Mouse (Mus musculus): ENCODE measurements around the gene 1810013L24Rik.
A peak's percentile ranks its signal among the peaks of the same experiment; 100 is the strongest.

The 1810013L24Rik gene

DNA sequence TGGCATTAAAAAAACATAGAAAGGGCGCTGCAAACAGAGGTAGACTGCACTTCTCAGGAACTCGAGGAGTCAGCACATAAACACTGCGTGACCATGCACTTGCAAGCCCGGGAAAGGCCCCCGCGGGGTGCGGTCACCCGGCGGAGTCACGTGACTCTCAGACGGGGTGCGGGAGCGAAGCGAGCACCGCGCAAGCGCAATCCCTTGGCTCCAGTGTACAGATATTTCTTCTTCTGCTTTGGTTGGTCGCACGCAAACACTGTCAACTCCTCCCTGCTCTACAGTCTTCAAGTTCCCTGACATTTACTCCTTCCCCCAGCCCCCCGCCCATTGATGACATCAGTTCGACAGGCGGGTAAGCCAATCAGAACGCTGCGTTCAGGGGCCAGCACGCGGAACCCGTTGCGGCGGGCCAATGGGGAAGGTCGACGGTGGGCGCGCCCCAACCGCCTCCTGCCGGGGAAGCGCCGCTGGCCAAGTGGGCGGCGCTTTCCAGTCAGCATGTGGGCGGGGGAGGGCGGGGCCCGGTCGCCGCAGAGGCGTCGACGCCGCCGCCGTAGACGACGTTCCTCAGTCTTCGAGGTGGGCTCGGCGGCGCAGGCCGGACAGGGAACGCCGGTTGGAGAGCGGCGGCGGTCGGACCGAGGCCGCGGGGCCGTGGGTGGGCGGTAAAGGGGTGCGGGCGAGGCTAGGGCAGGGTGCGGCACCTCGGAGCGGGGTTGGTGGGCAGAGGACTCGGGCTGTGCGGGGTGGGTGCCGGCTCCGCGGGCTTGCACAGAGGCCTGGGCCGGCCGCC lies at the start of gene 1810013L24Rik:
TSS of gene 1810013L24Rik (plus strand) at position 537 of the 796 bp plus-strand sequence.
- peak; percentile 98 for DNase-seq

DNA sequence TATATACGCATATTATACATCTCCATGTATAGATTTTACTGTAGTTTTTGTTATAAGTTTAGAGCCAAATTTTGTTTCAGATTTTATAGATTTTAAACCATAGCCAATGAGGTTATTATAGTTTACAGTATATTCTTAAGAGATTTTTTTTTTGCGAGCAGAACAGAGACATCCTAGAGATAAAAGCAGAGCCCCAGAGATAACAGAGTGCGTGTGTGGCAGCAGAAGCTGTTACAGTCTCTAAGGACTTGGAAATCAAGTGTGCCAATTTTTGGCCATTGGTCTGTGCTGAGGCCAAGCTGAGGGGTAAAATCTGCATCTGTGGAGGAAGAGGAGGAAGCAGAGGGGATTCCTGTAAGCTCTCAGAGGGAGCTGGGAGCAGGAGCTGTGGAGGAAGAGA lies 49.7 kb upstream of the 1810013L24Rik start:
- DNase-seq: no peak

DNA sequence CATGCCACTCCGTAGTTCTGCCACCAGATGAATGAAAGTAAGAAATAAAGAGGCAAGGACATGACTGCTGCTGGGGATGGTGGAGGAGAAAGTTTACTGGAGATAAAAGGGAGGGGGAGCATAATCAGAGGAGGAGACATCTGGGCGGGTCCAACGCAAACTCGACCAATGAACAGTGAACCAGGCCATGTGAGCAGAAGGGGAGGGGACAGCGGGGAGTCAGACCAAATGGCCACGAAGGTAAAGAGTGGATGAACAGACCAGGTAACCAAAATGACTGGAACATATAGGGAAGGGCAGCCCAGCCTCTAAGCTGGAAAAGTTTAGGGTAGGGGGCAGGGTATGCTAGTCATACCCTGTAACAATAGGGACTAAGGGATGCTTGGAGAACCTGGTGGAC lies 48.7 kb upstream of the 1810013L24Rik start:
- DNase-seq: no peak

DNA sequence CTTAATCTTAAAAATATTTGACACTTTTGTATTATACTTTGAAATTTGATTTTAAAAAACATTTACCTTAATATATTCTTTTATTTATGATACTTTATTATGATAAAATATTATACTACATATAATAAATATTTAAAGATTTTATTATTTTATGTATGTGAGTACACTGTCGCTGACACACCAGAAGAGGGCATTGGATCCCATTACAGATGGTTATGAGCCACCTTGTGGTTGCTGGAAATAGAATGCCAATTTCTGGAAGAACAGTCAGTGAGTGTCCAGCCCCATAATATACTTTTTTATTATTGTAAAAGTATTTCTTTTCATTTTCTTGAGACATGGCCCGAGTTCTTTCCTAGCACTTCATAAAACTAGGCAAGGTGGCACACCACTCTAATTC lies 48.2 kb upstream of the 1810013L24Rik start:
- DNase-seq: no peak

DNA sequence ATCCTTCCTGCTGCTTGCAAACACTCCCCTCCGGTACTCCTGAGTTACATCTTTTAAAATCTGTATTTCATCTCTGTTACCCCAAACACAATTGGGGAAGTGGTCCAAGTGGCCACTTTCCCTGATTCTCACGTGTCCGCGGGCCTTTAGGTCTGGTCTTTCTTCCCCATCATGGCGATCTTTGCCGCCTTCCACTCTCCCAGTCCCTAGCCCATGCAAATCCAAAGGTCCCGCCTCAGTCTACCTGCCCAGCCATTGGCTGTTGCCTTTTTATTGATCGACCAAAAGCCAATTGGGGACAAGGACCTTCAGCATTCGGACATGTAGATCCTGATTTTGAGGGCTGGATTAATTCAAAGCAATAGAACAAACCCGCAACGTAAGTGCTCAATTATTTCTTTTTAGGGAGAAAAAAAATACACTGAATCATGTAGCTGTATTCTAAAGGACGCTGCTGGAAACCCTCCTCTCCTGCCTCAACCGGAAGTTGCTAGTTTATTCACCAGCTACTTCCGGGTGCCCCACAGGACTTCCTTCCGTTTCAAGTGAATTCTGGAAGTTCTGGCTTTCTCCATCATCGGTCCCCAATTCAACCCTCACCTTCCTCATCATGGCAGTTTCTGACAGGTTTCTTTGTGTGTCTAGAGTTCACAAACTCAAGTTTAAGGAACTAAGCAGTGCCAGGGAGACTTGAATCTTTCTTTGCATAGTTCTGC lies 46.5 kb upstream of the 1810013L24Rik start:
- DNase-seq: no peak

DNA sequence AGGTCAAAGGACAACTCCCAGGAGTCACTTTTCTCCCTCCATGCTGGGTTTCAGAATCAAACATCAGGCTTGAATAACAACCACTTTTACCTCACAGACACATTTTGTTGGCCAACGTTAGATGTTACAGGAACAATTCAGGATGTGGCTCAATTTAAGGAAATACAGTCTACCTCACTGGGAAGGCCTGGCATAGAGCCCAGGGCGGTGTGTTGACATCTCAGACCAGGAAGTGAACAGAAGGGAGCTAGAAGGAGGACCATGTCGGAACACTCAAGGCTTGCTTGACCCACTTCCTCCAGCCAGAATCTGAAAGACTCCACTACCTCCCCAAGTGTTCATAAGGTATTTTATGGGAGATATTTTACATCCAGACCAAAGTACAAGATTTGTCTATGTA lies 45.1 kb upstream of the 1810013L24Rik start:
- no peak for DNase-seq

DNA sequence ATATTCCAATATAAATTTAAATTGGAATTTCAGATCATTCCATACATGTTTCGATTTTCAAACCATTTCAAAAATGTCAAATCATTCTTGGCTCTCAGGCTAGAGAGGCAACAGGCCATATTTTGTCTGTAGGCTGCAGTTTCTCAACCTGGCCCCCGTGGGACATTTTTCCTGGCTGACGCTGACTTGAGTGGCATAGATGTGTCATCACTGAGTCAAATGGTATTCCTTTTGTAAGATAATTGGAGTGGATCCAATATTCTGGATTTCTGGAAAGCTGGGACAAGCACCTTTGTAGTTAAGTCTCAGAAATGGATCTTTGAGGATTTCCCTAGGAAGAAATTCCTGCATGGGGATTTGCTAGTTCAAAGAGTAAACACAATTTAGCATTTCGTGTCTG lies 39.0 kb upstream of the 1810013L24Rik start:
- no peak for DNase-seq

DNA sequence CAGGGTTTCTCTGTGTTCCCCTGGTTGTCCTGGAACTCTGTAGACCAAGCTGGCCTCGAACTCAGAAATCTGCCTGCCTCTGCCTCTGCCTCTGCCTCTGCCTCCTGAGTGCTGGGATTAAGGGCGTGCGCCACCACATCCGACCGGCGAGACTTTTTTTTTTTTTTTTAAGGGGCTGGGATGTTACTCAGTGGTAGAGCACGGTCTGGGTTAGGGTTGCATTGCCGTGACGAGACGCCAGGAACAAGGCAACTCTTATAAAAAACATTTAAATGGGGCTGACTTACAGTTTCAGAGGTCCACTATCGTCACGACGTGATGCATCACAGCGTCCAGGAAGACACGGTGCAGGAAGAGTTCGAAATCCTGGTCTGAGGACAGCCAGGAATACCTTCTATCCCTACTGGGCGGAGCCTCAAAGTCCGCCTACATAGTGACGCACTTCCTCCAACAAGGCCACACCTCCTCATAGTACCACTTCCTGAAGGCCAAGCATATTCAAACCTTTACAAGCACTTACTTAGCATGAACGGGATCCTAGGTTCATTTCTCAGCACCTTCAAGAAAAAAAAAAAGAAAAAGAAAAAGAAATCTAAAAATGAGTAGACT lies 37.8 kb upstream of the 1810013L24Rik start, which contains the start of gene Usp7:
TSS of gene Usp7 (minus strand) at position 360 of the 609 bp plus-strand sequence.
- no peak for DNase-seq

DNA sequence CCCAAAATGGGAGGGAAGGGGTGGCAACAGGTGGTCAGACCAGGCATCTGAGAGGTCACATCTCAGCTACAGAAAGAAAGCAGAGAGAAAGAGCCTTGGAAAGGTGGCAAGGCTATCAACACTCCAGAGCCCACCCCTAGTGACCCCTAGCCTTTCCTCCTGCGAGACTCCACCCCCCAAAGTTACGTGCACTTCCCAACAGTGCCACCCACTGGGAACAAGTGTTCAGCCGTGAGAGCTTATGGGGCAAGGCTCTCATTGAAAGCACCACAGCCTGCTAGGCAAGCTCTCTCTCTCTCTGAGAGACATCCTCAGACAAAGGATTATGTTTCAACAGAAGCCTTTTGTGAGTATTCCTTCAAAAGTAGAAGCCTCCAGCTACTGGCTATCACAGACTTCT lies 34.9 kb upstream of the 1810013L24Rik start:
- DNase-seq: peak; percentile 14

DNA sequence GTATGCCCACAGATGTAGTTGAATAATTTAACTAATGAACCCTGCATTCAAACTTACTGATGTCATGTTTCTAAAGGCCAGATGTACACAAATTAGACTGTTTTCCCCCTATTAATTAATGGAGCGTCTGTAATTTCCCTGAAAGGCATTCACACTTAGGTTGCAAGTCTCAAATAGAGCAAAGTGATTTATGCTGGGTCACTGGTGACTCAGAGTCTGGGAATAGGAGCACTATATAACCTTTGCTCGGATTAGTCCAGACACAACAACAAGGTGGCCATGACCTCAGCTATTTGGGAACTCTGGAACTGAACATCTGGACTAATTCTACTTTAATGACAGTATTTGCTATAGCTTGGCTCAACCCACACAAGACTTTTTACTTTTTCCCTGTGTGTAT lies 34.0 kb upstream of the 1810013L24Rik start:
- DNase-seq: no peak

DNA sequence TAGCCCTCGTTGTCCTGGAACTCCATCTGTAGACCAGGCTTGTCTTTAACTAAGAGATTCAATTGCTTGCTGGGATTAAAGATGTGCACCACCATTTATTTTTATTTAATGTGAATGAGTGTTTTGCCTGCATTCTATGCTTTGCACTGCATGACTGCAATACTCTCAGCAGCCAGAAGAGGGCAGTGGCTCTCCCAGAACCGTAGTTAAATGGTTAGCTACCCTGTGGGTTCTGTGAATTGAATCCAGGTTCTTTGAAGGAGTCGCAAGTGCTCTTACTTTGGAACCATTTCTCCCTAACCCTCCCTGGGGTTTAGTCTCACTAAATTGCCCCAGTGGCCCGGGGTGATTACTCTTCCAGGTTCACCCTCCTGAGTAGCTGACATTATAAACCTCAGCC lies 23.2 kb upstream of the 1810013L24Rik start:
- DNase-seq: peak; percentile 64

DNA sequence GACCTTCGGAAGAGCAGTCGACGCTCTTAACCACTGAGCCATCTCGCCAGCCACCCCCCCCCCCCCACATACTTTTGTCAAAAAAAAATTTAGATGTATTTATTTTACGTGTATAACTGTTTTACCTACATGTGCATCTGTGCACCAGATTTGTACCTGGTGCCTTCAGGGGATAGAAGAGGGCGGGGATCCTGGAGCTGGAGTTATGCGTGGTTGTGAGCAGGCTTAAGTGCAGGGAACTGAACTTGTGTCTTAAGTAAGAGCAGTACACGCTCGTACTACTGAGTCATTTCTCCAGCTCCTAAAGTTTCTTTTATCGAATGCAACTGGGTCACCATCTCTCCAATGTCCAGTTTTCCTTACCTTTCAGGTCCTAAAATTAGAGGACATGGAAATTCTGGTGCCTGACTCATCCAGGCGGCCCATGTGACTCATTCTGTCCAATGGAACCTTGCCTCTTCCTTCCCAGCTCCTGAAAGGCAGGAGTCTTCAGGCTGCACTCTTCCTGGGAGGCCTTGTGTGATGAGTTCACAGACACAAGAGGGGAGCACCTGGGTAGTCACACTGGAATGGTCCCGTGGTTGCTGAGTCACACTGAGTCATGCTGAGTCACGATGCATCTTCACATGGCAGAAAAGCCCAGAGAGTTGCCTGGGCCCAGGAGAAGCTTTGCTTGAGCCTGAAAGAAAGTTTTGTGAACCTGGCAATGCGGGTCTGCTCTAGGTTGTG lies 19.3 kb upstream of the 1810013L24Rik start:
- no peak for DNase-seq

DNA sequence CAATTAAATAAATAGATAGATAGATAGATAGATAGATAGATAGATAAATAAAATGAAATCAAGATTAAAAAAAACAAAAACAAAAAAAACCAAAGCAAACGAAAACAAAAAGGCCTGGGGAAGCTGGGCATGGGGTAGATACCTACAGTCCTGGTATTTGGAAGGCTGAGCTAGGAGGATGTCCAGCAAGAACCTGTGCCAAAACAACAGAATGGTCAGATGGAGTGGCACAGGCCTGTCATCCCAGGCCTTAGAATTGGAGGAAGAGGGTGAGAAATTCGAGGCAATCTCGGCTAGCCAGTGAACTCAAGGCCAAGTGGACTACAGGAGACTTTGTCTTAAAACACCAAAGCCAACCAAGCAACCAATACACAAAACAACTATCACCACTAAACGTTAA lies 12.0 kb upstream of the 1810013L24Rik start:
- no peak for DNase-seq

DNA sequence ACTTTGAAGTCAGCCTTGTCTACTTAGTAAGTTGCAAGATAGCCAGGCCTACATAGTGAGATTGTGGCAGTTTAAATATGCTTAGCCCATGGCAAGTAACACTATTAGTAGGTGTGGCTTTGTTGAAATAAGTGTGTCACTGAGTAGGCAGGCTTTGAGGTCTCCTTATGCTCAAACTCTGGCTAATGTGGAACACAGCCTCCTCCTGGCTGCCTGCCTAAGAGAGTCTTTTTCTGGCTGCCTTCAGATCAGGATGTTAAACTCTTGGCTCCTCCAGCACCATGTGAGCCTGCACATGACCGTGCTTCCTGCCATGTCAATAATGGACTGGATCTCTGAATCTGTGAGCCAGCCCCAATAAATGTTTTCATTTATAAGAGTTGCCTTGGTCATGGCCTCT lies 8.5 kb upstream of the 1810013L24Rik start:
- no peak for DNase-seq

DNA sequence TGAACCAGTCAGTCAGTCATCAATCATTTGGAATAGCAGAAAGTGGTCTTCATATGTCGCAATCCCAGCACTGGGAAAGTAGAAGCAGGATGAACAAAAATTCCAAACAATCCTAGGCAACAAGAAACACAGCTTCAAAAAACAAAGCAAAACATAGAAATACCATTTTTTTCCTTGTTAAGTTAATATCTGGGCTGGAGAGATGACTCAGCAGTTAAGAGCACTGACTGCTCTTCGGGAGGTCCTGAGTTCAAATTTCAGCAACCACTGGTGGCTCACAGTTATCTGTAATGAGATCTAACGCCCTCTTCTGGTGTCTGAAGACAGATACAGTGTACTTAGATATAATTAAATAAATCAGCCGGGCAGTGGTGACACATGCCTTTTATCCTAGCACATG lies 7.3 kb upstream of the 1810013L24Rik start:
- DNase-seq: no peak

DNA sequence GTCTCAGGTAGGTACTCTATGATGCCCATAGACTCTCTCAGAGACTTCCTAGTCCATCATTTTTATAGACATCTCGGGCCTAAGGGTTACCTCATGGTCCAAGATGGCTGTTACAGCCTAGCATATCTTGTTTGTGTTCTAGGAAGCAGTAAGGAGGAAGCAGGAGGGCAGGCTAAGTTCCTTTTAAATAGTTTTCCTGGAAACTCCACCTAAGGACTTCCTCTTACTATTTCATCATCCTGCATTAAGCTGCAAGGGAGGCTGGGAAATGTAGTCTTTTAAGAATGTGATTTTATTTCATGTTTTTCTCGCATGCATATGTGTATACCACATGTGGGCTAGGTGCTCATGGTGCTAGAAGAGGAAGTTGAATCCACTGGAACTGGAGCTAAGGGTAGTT lies 6.2 kb upstream of the 1810013L24Rik start:
- no peak for DNase-seq

DNA sequence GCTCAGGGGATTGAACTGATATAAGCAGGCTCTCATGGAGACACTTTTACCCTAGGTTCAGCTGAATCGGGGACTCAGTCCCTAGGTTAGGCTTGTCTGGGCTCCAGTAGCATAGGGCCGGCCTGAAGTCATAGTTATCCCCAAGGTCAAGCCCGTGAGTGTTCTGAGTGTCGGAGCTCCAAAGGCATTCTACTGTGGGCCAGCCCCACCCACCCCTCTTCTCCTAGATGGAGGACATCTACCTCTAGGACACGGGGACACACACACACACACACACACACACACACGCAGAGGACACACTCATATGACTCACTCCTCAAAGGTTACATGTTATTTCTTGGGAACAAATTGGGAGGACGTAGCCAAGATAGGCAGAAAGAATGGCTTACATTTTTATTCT lies 2.5 kb upstream of the 1810013L24Rik start:
- no peak for DNase-seq

DNA sequence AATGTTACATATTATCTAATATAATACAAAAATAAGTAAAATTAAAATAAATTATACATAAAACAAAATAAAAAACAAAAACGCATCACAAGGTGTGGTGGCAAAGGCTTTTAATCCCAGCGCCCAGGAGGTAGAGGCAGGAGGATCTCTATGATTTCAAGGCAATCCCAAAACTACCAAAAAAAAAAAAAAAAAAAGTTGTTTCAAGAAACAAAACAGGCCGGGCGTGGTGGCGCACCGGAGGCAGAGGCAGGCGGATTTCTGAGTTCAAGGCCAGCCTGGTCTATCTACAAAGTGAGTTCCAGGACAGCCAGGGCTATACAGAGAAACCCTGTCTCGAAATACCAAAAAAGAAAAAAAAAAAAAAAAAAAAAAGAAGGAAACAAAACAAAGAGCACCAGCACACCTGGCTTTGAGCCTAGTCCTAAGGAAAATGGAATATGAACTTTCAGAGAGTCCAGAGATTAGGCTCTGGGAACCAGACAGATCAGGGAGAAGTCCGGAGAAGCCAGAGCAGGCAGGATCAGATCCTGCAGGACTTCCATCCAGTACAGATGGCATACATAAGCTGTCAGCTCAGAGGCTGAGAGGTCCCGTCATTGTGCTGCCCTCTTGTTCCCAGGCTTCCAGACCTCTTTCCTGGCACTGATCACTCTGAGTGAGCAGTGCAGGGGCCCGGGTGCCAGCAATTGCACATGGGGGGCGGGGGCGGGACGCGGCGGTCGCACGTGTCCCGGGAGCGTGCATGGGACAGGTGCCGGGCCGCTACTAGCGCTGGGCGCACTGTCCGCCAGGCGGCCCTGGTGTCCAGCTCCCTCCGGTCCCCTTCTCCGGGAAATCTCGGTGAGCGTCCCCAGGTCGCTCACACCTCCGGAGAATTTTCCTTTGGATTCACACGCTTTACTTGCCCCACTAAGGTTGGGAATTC lies 1.0 kb upstream of the 1810013L24Rik start:
- no peak for DNase-seq

DNA sequence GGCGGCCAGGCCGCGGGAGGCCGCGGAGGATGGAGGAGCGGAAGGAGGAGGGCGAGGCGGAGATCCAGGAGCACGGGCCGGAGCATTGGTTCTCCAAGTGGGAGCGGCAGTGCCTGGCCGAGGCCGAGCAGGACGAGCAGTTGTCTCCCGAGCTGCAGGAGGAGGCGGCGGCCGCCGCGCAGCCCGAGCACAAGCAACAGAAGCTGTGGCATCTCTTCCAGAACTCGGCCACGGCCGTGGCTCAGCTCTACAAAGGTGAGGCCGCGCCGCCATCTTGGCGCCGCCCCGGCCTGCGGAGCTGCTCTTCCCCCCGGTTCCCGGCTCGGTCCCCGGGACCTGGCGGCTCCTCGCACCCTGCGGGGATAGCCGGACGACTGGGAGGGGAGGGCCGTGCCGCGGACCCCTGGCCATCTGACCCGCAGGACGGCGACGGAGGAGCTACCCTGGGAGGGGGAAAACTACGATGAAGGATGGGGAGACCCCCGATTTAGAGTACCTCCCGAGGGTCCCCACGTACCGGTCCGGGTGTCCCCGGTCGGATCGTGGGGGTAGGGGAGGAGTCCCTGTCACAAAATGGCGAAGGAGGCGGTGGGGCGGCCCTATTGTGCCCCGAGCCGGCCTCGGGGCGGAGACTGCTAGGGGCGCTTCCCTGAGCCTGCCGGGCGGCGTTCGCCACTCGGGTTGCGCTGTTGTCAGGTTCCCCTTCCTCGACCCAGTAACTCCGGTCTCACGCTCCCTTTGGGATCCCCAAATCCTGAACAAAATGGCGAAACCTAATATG lies 721 bp downstream of the 1810013L24Rik start:
- DNase-seq: peak; percentile 81

DNA sequence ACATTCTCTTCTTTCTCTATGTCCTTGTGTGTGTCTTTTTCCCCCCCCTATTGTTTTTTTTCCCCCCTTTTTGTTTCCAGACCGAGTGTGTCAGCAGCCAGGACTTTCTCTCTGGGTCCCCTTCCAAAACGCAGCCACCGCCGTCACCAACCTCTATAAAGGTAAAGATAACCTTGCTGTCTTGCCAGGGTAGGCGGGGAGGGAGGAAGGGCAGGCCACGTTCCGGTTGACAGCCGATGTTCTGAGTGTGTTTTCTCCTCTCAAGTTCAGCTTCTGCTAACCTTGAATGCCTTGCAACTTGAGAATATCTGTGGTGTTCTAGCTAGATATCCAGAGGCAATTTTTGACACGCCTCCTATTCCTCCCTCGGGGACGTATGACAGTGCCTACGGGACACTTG lies 1.3 kb downstream of the 1810013L24Rik start:
- peak; percentile 42 for DNase-seq

DNA sequence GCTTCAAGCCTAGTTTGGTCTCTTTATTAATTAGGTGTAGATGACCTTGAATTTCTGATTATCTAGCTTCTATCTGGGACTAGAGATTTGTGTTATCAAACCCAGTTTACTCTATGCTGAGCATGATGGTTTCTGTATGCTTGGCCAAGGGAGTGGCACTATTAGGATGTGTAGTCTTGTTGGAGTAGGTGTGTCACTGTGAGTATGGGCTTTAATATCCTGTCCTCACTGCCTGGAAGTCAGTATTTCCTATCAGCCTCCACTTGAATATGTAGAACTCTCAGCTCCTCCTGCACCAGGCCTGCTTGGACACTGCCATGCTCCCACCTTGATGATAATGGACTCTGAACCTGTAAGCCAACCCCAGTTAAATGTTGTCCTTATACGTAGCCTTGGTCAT lies 7.0 kb downstream of the 1810013L24Rik start:
- no peak for DNase-seq
